Mouse (Mus musculus) kidney, adult 11 months (tissue): ENCODE measurements around the gene Cercam.
A peak's percentile ranks its signal among the peaks of the same experiment; 100 is the strongest.

Source experiments
- DNase-seq: peaks from one replicate; pipeline ENCODE4 v3.0.0; 2022

The Cercam gene

DNA sequence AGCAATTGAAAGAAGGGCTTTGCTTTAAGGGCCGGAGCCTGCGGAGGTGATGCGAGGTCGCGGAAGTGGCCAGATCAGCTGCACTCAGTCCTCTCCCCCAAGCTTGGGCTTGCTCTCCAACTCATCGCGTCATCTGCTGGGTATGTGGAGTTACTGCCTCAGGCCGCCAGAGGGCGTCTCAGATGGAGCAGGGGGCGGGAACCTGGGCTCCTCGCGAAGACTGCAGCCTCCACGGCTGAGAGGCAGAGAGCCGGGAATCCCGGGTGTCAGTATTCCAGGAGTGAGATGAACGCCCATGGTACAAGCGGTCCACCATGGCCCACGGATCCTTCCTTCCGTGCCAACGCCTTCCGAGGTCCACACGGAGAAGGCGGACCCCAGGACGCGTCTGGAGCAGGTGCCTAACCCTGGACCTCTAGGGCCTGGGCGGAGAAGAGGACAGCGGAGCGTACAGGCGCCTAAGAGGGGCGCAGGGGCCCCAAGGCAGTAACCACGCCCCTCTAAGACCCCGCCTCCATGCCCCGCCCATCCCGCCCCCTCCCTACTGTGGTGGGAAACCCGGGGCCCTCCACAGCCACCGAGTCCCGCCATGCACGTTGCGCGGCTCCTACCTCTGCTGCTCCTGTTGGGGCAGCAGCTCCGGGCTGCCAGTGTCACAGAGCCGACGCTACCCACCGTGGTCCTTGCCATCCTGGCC is at the start of gene Cercam:
Cercam (plus strand) TSS at position 216 of the 697 bp plus-strand sequence.
- peak; percentile 67 for DNase-seq

DNA sequence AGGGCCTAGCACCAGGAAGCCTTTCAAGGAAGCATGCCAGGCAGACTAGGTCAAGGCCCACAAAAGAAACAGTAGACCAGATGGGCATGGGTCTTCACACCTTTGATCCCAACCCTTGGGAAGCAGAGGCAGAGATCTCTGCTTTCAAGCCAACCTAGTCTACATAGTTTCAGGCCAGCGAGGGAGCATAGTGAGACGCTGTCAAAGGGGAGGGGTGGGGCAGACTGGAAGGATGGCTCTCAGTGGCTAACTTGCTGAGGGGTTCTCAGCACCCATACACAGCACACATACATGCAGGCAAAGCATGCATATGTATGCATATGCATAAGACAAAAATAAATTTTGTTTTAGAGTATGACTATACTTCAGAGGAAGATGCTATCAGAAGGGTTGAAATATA is 49.6 kb upstream of the Cercam start:
- DNase-seq, result no peak

DNA sequence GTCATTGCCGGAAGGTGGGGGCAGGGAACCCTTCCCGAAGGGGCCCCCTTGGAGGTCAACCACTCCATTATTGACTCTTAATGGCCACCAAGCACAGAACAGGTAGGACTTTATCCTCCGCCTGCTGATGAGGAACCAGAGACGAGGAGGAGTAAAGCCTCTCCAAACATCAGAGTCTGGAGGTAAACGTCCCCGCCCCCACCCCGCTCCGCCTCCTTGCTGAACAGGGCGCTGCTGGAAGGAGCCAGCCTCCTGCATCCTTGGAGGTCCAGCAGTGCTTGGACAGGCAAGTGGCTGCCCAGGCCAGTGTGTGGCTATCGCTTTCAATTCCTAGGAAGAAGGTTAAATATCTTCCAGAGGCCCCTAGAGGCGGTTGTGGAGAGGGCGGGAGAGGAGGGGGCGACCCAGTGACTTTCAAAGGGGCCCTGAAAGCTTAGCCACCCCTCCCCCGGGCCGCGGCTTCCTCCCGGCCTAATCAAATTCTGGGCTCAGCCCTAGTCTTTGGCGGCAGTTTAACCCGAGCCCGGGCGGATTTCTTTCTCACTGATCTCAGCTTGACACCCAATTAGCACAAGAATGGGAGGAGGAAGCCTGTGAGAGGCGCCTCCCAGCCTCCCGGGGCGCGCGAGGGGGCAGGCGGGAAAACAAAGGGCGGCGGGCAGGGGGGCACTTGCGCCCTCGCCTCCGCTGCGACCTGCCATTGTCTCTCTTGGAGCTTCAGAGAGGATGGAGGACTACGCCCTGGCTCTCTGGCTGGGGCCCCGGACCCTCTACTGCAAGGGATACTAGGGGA is 48.7 kb upstream of the Cercam start, which contains the start of gene Urm1:
Urm1 (plus strand) TSS at position 51 of the 793 bp plus-strand sequence.
- DNase-seq, result peak; percentile 55

DNA sequence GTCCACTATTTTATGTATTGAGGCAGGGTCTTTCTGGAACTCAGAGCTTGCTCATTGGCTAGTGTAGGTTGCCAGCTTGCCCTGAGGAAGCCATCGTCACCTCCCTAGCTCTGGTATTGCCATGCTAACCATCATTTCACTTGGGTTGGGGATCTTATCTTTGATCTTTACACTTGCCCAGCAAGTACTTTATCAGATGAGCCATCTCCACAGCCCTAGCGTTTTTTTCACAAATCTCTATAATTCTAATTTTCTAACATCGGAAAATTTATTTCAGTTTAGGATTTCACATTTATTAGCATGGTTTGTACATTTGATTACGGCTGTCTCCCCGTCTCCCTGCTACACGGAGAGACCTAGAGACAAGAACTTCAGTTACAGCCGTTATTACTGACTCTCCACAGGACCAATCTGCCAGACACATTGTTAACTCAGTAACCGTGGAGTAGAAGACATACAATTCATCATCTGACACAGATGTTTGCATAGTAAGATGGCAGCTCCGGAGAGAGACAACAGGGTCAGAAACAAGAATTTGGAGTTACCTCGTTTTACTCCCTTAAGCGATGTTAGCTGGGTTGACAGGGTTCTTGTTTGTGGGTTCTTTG is 42.5 kb upstream of the Cercam start:
- DNase-seq, result no peak

DNA sequence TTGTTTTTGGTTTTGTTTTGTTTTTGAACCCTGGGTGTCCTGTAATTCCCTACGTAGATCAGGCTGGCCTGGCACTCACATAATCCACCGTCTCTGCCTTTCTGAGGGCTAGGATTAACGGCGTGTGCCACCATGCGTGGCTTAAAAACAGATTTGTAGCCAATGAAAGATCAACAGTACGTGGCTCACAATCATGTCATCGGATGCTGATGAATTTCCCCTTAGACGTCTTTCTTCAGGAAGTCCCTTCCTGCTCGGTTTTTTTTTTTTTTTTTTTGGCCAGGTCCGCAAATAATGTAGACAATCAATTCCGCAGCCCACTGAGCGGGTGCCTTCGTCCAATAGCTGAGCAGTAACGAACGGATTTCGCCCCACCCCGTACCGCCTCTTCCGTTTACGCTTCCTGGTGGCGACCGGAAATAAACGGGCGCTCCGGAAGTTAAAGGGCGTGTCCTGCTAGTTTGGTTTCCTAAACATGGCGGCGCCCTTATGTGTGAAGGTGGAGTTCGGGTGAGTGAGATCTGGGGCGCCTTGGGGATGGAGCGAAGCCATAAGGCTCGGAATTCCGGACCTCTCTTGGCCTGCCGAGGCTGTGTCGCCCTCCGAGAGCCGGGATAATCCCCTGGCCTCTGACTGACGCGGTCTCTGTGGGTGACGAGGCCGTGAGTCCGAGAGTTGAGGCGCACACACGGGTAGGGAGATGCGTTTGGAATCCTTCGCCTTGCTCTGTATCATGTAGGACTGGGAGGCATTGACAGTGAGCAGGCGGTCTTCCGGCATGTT is 41.8 kb upstream of the Cercam start:
- DNase-seq, result peak; percentile 97

DNA sequence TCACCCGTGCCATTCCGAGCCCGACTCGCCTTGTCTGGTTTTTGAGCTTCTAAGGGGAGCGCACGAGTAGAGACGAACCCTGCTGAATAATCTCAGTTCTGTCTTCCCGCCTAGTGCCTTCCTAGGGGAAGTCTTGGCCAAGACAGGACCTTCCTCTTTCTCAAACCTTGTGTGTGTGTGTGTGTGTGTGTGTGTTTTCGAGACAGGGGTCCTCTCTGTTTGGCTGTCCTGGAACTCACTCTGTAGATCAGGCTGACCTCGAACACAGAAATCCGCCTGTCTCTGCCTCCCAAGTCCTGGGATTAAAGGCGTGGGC is 41.3 kb upstream of the Cercam start:
- DNase-seq, result no peak

DNA sequence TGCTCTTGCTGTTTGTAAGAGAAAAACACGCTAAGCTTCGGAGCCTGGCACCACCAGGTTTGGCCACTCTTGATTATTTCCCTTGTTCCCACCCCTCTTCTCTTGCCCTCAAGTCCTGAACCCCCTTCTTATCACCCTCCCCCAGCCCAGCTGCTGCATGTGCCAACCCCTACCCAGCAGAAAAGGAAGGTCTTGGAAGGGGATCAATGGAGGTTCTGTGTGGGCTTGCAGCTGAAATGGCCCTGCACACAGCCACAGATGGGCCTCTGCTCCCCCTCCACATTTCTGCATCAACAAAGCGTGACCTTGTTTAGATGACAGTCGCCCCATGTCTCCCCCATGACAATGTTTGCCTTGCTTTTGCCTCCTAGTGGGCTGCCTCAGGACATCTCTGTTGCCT is 37.9 kb upstream of the Cercam start:
- DNase-seq, result no peak

DNA sequence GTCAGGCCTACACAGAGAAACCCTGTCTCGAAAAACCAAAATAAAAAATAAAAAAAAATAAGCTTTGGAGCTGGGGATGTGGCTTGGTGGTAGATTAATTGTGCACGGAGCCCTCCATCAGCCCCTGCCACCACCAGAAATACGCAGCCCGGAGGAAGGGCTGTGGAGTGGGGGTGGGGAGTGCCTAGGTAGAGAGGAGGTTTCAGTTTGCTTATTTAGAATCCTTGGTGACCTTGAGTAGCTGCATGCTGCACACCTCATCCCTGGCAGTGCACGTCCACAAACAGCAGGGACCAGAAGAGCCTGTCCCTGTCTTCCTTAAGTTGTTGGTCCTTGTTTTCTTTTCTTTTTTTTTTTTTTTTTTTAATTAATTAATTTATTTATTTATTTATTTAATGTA is 35.2 kb upstream of the Cercam start:
- DNase-seq, result no peak

DNA sequence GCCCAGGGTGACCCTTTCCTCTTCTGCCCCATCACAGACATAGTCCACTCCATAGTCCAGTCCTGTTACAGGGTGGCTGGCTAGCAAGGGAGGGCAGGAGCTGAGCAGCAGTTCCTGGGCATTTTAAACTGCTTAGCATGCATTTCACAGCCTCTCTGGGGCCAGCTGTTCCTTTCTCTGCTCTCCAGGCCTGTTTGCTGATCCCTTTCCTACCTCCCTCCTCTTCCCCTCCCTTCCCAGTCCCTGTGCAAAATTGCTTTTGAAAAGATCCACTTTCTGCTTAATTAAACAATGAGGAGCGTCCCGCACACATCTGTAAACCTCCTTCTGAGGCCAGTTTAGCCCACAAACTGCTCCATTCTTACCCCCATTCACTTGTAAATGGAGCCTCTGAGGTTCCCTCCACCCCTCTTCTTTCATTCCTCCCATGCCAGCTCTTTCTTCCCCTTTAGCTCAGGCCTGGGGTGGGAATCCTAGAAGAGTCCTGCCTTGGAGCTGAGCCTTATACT is 33.5 kb upstream of the Cercam start:
- DNase-seq, result peak; percentile 63

DNA sequence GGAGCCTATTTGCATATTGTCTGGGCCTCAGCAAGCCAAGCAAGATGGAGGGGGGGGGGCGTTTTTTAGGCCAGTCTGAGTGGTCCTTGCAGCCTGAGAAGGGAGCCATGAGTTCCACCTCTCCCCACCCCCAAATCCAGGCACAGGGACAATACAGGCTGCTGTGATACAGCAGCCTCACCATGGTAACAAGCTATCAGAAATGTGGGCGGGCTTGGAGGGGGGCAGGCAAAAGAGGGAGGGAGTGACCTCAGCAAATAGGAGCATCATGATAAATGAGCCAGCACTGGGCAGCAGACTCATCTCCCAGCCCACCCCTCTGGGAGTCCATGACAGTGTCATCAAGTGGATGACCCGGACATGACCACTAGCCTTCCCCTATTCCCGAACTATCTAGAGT is 29.5 kb upstream of the Cercam start:
- DNase-seq, result no peak

DNA sequence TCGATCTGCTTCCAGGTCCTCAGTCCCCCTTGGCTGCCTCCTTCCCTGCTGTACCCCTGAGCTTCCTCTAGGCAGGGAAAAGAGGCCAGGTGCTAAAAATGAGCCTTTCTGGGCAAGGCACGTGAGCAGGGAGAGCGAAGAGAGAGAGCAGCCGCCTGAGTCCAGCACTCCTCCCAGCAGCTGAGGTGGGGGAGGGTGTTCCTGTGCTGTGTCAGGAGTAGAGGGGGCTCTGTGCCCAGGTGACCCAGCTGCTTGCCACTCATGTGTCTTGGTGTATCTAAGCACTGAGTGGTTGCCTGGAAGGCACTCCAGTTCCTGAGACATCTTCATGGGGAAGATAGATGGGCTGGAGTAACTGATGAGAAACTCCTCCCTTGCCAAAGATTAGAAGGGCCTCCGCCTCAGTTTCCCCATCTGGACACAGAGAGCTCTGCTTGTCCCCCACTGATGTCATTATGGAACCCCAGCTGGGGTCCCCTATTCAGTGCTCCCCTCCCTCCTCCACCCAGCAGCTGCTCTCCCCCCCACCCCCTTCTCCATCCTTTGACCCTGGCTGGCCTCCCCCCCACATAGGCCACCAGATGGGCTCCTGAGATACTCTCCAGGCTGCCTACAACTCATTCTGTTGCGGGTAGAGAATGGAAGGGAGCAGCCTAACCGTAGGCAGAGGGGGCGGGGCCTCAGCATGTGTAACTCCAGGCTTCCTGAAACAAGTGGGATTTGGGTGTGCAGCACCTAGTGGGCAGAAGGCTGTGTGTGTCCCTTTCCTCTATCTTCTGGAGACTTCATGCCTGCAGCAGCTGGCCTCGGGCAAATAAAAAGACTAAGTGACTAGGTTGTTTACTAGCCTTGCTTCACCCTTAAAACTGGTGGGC is 25.5 kb upstream of the Cercam start:
- DNase-seq, result no peak

DNA sequence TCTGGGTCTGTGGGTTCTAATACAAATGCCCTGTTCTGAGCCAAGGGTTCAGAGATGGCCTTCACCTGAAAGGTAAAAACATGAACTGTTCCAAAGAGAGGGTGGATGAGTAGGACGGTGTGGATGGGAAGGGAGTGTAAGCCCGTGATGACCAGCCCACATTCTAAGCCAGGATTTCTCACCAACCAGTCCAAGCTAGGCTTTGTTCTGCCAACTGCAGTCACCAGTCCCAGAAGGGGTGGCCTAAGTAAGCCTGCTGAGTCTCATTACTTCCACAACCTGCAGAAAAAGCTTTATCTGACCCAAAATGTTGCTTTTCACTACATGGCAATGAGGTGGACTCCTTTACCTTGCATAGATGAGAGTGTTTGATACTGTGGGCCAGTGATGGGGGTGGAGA is 24.8 kb upstream of the Cercam start:
- no peak for DNase-seq

DNA sequence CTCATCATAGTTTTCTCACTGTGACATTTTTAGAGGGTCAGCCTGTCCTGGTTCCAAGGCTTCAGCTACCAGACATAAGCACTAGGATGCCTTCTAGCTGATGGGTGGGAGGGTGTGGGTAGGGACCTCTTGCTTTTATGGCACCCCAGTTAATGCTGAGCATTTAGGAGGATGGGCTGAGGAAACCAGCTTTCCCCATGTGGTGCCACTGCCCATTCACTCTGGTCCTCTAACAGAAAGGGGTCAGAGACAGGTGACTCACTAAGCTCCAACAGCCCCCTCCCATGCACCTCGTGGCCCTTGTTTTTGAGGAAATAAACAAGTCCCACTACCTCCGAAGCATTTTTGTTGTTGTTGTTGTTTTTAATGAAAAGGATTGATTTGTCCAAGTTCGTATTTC is 24.3 kb upstream of the Cercam start:
- no peak for DNase-seq

DNA sequence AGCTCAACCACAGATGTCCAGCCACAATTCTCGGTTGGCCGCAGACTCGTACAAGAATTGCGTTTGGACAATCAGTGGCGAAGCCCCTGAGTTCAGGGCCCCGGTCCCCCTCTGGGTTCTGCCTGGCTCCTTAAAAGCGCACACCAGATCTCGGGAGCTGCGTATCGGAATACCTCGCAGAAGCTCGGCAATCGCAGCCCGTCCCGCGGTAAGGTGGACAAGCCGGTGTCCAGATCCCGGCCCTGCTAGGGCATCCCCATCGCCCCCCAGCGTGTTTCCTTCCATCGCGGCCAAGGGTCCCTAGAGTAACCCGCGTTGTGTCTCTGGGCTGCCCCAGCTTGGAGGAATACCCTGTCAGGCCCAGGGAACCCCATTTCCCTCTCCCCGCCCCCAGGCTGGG is 23.3 kb upstream of the Cercam start:
- DNase-seq, result no peak

DNA sequence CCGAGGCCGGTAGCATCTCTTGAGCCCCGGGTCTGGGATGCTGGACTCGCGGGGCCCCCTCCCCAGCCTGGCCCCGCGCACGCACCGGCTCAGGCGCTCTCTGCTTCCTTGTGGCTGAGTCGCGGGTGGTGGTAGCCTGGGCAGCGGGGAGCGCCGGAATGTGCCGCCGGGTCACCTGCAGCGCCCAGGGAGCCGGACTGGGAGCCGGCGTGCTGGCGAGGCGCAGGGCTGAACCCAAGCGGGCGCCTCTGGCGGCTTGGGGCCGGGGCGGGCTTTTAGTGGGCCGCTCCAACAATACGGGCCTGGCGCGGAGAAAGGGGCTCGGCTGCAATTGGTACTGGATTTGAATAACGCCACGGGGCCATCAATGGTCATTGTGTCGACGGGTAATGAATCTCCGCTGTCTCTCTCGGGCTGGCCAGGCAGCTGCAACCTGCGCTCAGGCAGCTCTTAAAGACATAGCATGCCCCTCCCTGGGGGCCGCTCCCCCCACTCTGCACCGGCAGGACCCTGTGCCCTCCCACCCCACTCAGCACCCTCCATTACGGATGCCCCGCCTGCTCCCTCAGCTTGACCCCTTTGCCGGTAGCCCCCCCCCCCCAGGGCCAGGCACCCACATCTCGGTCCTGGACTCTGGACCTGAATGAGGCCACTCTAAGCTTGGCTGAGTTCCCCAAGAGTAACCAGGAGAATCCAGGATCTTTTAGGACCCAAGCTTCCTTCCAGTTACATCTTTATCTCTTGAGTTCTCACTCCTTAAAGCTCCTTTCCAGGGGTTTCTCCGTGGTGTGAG is 22.7 kb upstream of the Cercam start:
- DNase-seq, result no peak

DNA sequence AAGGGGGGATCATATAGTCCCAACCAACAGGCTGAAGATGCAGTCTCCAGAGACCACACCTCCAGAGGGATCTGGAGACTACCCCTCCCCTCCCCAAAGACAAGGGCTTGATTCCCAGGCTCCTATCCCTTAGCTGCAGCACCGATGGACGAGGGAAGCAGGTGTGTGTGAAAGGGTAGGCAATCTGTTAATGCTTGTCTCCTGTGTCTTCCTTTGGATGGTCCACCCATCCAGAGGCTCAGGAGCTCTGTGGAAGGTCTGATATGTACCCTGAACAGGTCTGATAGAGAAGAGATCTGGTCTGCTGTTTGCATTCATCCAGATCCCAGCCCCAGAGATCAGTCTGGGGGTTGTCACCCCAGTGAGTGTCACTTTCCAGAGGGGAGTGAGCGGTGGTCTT is 22.1 kb upstream of the Cercam start:
- no peak for DNase-seq

DNA sequence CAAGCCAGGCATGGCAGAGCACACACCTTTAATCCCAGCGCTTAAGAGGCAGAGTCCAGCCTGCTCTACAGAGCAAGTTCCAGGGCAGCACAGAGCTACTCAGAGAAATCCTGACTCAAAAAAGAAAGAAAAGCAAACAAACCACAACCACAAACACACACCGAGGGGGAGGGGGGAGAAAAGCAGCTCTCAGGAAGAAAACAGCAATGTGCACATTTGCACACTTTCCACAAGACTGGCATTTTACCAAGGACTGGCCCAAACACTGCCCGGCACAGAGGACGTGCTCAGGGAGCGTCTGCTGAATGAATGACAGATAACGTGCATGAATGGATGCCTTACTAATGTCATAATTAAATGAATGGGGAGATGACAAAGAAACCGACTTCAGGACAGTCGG is 19.9 kb upstream of the Cercam start:
- DNase-seq, result no peak

DNA sequence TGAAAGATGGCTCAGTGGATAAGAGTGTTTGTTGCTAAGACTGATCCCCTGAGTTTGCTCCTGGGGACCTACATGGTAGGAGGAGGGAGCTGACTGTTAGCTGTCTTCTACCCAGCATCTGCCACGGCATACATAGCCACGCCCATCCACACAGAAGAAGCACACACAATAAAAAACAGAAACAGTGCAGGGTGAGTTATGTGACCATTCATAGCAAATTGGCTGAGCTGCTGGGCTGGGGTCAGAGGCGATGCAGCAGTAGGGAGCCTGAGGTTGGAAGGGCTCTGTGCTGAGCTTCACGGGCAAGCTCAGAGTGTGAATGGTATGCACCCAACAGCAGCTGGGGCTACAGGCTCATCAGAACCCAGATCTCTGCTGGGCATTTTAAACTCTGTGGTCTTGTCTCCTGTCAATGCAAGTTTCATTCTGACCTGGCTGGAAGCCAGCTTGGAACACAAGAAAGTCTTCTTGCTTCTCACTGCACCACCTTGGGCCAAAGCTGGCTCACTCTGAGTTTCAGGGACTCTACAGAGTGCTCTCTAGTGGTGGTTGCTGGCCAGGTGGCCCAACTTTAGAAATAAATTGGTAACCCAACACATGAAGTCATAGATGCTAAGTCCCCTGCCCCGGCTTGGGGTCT is 19.0 kb upstream of the Cercam start:
- no peak for DNase-seq

DNA sequence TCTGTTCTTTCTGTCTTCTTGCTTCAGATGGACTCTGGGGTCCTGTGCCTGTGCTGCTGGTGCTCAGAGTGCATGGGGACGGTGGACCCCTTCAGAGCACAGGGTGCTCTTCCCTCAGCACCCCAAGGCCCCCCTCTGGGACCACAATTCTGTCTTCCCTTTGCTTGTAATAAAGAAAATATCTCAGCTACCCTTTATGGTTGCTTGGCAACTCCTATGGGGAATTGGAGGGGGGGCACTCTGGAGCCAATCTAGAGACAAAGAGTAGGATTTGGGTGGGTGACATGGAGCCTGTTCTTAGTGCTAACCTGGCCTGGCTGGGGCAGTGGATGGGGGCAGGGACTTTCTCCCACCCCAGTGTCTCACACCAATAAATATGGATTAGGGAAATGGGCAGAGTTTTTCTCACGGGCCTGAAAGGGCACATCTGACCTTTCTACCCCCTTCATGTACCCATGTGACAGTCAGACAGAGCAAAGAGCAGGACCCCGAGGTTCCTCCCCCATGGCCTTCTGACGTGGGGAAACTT is 15.9 kb upstream of the Cercam start:
- DNase-seq, result no peak

DNA sequence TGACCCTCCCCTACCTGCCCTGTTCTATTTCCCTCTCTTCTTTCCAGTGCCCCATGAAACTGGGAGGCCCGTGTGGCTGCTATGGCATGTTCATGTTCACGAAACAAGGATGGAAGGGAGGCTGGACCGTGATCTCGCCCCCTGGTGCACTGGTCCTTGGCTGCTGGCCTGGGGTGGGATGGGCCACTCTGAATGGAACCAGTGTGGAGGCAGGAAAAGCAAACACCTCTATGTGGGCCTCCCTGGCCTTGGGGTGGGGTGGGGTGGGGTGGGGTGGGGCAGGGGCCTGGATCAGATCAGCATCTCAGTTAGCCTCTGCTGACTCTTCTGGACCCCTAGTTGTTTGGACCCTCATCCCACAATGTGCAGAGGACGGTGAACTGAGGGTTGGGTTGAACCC is 15.2 kb upstream of the Cercam start:
- no peak for DNase-seq
